Mouse (Mus musculus): ENCODE results near the gene Gli3. TPM values are rescaled to one million over a fixed set of nuclear protein-coding genes. Genes with fewer than 3 reads are reported as not detected.

Gli3 gene
- polyA plus RNA-seq, 1 experiment from 2014 or later: 50.0 TPM

DNA sequence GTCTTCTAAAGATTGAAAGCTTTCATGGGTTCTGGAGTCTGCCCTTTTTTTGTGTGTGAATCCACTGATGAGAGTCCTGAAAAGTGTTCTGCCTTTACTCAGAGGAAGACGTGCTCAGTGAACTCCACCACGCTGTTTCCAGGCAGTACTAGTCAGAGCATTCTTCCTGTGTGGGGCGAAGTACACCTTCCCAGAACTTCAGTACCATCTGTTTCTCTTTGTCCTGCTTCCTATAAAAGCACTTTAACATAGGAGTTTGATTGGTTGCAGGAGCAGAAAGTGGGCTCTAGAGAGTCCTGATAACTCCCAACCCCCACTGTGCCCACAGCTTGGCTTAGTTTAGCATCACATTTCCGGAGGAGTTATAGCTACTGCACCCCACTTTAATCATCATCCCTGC, 32.8 kb downstream of the Gli3 start:
- no peak overlapping the region for H3K4me2 ChIP-seq
- no peaks in the 10 kb centered on the region for H3K27me3 ChIP-seq
- peaks cover 35% of the 10 kb centered on the region for H3K4me1 ChIP-seq (replicated peaks)
- H3K9ac ChIP-seq (replicated peaks): no peak overlapping the region
- H3K4me3 ChIP-seq (replicated peaks): no peak overlapping the region
- WGBS: 28% methylated on average over 4 of the region's 4 CpGs
- ATAC-seq (ENCODE audit: insufficient number of reproducible peaks, insufficient read depth, low FRiP score, low TSS enrichment, low read depth): peak; percentile 79
- no peak overlapping the region for H3K27ac ChIP-seq
- H3K36me3 ChIP-seq: peaks cover 4% of the 10 kb centered on the region; the same call in 1 of the 2 replicates
- H3K9me3 ChIP-seq: no peaks in the 10 kb centered on the region

GRCm38 (mm10) chr13:15498338-15498737, 35.3 kb downstream of the Gli3 start:
- no peaks in the 10 kb centered on the region for H3K9me3 ChIP-seq
- no peak overlapping the region for H3K4me3 ChIP-seq (replicated peaks)
- no peak overlapping the region for H3K9ac ChIP-seq (replicated peaks)
- 0 out of 2 replicates have a peak, but pooled peaks cover 4% of the 10 kb centered on the region for H3K36me3 ChIP-seq
- no peak overlapping the region for H3K4me2 ChIP-seq
- WGBS: 69% methylated on average over 4 of the region's 4 CpGs
- ATAC-seq (ENCODE audit: insufficient number of reproducible peaks, insufficient read depth, low FRiP score, low TSS enrichment, low read depth): no peak
- H3K27ac ChIP-seq: no peak overlapping the region
- peaks cover 35% of the 10 kb centered on the region for H3K4me1 ChIP-seq (replicated peaks)
- H3K27me3 ChIP-seq: no peaks in the 10 kb centered on the region

- ATAC-seq (ENCODE audit: insufficient number of reproducible peaks, insufficient read depth, low FRiP score, low TSS enrichment, low read depth): no peak
- Histone ChIP-seq H3K4me2 (no peak overlapping the region), H3K4me1 (replicated peaks) (peaks cover 39% of the 10 kb centered on the region), H3K9me3 (no peaks in the 10 kb centered on the region), H3K27me3 (no peaks in the 10 kb centered on the region), H3K9ac (replicated peaks) (no peak overlapping the region), H3K36me3 (no peaks in the 10 kb centered on the region), H3K4me3 (replicated peaks) (no peak overlapping the region), H3K27ac (no peak overlapping the region)
Measured at GRCm38 (mm10) chr13:15510925-15511324, 47.9 kb downstream of the Gli3 start.

DNA sequence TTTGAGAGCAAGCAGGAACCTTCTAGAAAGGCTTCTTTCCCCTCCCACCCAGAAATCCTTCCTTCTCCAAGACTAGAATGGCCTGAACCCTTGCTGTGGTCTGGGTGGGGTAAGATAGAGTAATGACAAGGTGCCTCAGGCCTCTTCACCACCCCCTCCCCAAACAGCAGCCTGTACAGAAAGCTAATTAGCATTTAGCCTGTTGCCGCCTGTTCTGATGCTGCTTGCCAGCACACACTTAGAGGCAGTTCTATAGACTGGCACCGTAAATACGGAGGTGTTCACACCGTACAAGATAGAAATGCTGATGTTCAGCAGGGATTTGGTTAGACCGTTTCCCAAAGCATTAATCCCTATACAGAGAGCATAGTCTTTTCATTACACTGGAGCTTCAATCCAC, 50.1 kb downstream of the Gli3 start:
- no peaks in the 10 kb centered on the region for H3K9me3 ChIP-seq
- no peak overlapping the region for H3K4me2 ChIP-seq
- no peaks in the 10 kb centered on the region for H3K27me3 ChIP-seq
- H3K4me3 ChIP-seq (replicated peaks): no peak overlapping the region
- no peak overlapping the region for H3K27ac ChIP-seq
- ATAC-seq (ENCODE audit: insufficient number of reproducible peaks, insufficient read depth, low FRiP score, low TSS enrichment, low read depth): no peak
- no peak overlapping the region for H3K9ac ChIP-seq (replicated peaks)
- WGBS: 69% methylated on average over 5 of the region's 5 CpGs
- no peaks in the 10 kb centered on the region for H3K36me3 ChIP-seq
- H3K4me1 ChIP-seq (replicated peaks): peaks cover 39% of the 10 kb centered on the region

DNA sequence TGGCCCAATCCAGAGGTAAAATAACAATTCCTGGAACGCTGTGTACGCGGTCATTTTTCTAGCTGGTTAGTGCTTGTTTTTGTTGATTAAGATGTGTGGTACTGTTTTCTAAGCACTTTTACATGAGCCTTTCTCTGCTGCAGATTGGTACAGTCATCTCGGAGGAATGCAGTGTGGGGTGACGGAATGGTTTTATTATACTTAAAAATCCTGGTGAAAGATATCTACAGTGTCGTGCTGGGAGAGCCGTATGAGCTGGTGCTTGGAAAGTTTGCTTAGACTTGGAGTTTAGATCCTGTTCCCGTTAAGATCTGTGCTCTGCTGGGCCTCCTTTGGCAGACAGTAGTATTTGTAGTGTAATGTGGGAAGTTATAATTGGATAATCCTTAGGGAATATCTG, 51.0 kb downstream of the Gli3 start:
- H3K27me3 ChIP-seq: no peaks in the 10 kb centered on the region
- H3K27ac ChIP-seq: no peak overlapping the region; the same call in 1 of the 2 replicates
- H3K9ac ChIP-seq (replicated peaks): no peak overlapping the region
- H3K4me2 ChIP-seq: no peak overlapping the region
- H3K4me3 ChIP-seq (replicated peaks): no peak overlapping the region
- 77% methylated on average over 8 of the region's 8 CpGs for WGBS
- H3K4me1 ChIP-seq (replicated peaks): peaks cover 37% of the 10 kb centered on the region
- ATAC-seq (ENCODE audit: insufficient number of reproducible peaks, insufficient read depth, low FRiP score, low TSS enrichment, low read depth): no peak
- no peaks in the 10 kb centered on the region for H3K9me3 ChIP-seq
- H3K36me3 ChIP-seq: no peaks in the 10 kb centered on the region

- Histone ChIP-seq H3K27ac (no peak overlapping the region), H3K36me3 (peaks cover 3% of the 10 kb centered on the region; the same call in 1 of the 2 replicates), H3K4me1 (replicated peaks) (peaks cover 19% of the 10 kb centered on the region), H3K4me2 (no peak overlapping the region), H3K9ac (replicated peaks) (no peak overlapping the region), H3K4me3 (replicated peaks) (no peak overlapping the region), H3K27me3 (no peaks in the 10 kb centered on the region), H3K9me3 (no peaks in the 10 kb centered on the region)
- no peak for ATAC-seq (ENCODE audit: insufficient number of reproducible peaks, insufficient read depth, low FRiP score, low TSS enrichment, low read depth)
- 88% methylated on average over 9 of the region's 9 CpGs for WGBS
Measured at GRCm38 (mm10) chr13:15517048-15517760, 54.2 kb downstream of the Gli3 start.

- ATAC-seq (ENCODE audit: insufficient number of reproducible peaks, insufficient read depth, low FRiP score, low TSS enrichment, low read depth): no peak
- Histone ChIP-seq H3K4me1 (replicated peaks) (no peaks in the 10 kb centered on the region), H3K27me3 (no peaks in the 10 kb centered on the region), H3K4me2 (no peak overlapping the region), H3K4me3 (replicated peaks) (no peak overlapping the region), H3K36me3 (peaks cover 12% of the 10 kb centered on the region), H3K9me3 (no peaks in the 10 kb centered on the region), H3K27ac (no peak overlapping the region), H3K9ac (replicated peaks) (no peak overlapping the region)
- WGBS: 77% methylated on average over 2 of the region's 2 CpGs
Measured at GRCm38 (mm10) chr13:15520353-15520752, 57.3 kb downstream of the Gli3 start.

DNA sequence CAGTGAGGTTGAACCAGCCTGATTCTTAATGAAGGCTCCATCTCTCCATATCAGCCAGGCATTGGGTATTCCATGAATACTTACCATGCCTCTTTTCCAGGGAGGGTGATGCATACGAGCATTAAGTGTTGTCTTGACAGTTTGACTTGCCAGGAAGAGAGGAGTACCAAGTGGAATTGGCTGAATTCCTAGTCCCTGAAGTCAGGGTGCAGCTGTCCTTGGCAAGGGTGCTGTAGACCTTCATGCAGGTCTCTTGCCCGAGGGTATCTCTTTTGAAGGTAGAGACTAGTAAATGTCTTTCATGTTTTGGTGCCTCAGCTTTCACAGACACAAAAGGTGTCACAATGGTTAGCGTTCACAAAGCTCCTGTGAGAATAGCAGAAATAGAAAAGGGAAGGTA, 59.1 kb downstream of the Gli3 start:
- Histone ChIP-seq H3K9me3 (no peaks in the 10 kb centered on the region), H3K4me2 (no peak overlapping the region), H3K27ac (no peak overlapping the region), H3K9ac (replicated peaks) (no peak overlapping the region), H3K36me3 (peaks cover 14% of the 10 kb centered on the region), H3K27me3 (no peaks in the 10 kb centered on the region), H3K4me1 (replicated peaks) (peaks cover 3% of the 10 kb centered on the region; the same call in 1 of the 2 replicates), H3K4me3 (replicated peaks) (no peak overlapping the region)
- no peak for ATAC-seq (ENCODE audit: insufficient number of reproducible peaks, insufficient read depth, low FRiP score, low TSS enrichment, low read depth)
- WGBS: 83% methylated on average over 3 of the region's 3 CpGs

DNA sequence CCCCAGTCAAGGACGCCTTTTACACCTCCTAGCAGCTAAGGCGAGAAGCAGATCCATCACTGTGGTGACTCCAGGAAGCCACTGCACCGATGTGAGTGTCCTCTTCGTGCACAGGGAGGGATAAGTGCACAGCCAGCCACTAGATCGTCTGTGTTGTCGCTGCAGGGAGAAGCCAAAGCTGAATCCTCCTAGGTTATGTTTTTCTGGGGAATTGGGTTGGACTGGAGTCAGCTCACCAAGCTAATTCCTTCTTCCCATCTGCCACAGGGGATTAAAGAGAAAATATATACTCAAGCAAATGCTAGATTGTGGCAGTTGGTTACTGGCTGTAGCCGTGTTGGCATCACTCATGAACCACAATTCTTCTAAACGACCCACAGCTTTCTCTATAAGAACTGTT, 61.2 kb downstream of the Gli3 start:
- Histone ChIP-seq H3K27me3 (no peaks in the 10 kb centered on the region), H3K4me2 (no peak overlapping the region), H3K27ac (no peak overlapping the region), H3K9ac (replicated peaks) (no peak overlapping the region), H3K36me3 (peaks cover 14% of the 10 kb centered on the region), H3K9me3 (no peaks in the 10 kb centered on the region), H3K4me1 (replicated peaks) (peaks cover 3% of the 10 kb centered on the region; the same call in 1 of the 2 replicates), H3K4me3 (replicated peaks) (no peak overlapping the region)
- 86% methylated on average over 8 of the region's 8 CpGs for WGBS
- ATAC-seq (ENCODE audit: insufficient number of reproducible peaks, insufficient read depth, low FRiP score, low TSS enrichment, low read depth): no peak

DNA sequence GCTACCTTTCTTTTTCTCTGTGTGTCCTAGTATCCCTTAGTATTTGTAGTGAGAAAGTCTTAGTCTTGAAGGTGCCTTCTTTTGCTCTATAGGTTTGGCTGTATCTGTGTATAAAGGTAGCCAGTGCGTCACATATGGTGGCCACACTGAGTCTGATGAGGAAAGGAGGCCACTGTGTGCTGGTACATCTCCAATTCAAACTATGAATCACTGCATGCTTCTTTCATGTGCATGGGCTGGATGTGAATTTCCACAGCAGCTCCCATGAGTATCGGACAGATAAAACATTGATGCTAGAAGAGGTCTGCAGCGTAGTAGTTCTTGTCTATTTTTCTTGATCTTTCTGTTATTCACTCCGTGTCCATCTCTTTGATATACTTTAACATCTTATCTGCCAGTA, 63.7 kb downstream of the Gli3 start:
- peaks cover 3% of the 10 kb centered on the region; the same call in 1 of the 2 replicates for H3K4me1 ChIP-seq (replicated peaks)
- H3K27ac ChIP-seq: no peak overlapping the region
- no peak overlapping the region for H3K9ac ChIP-seq (replicated peaks)
- H3K4me2 ChIP-seq: no peak overlapping the region
- no peak for ATAC-seq (ENCODE audit: insufficient number of reproducible peaks, insufficient read depth, low FRiP score, low TSS enrichment, low read depth)
- no peaks in the 10 kb centered on the region for H3K9me3 ChIP-seq
- peaks cover 20% of the 10 kb centered on the region for H3K36me3 ChIP-seq
- no peaks in the 10 kb centered on the region for H3K27me3 ChIP-seq
- H3K4me3 ChIP-seq (replicated peaks): no peak overlapping the region
- WGBS: 94% methylated on average over 4 of the region's 4 CpGs

DNA sequence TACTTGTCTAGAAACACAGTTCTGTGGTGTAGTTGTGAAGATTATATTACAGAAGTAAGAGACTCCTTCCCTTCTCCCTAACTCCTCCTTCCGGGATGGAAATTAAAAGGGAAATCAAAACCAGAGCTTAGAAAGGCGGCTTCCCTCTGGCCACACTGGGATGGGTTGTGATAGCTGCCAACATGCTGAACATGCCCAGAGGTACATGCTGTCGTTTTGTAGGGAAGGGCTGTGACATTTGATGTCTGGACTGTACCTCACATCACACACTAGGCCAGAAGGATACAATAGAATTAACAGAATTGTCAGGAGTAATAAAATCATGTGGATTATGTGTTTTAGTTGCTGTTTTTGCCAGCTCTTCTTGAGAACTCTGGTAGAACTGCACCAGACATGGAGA, 68.5 kb downstream of the Gli3 start:
- Histone ChIP-seq H3K36me3 (peaks cover 7% of the 10 kb centered on the region; the same call in 1 of the 2 replicates), H3K4me1 (replicated peaks) (peaks cover 5% of the 10 kb centered on the region; the same call in 1 of the 2 replicates), H3K27ac (no peak overlapping the region), H3K27me3 (no peaks in the 10 kb centered on the region), H3K4me3 (replicated peaks) (no peak overlapping the region), H3K4me2 (no peak overlapping the region), H3K9ac (replicated peaks) (no peak overlapping the region), H3K9me3 (no peaks in the 10 kb centered on the region)
- no peak for ATAC-seq (ENCODE audit: insufficient number of reproducible peaks, insufficient read depth, low FRiP score, low TSS enrichment, low read depth)
- WGBS: 60% methylated on average over 3 of the region's 3 CpGs

GRCm38 (mm10) chr13:15537206-15537605, 74.2 kb downstream of the Gli3 start:
- H3K4me2 ChIP-seq: no peak overlapping the region
- H3K9me3 ChIP-seq: no peaks in the 10 kb centered on the region
- H3K27me3 ChIP-seq: no peaks in the 10 kb centered on the region
- H3K4me3 ChIP-seq (replicated peaks): no peak overlapping the region
- 58% methylated on average over 5 of the region's 5 CpGs for WGBS
- peak; percentile 38; the same call in 1 of the 2 replicates for ATAC-seq (ENCODE audit: insufficient number of reproducible peaks, insufficient read depth, low FRiP score, low TSS enrichment, low read depth)
- H3K4me1 ChIP-seq (replicated peaks): peaks cover 32% of the 10 kb centered on the region
- H3K36me3 ChIP-seq: no peaks in the 10 kb centered on the region
- H3K9ac ChIP-seq (replicated peaks): no peak overlapping the region
- no peak overlapping the region for H3K27ac ChIP-seq

Data from limb, embryonic 12.5 days (tissue).